Mouse (Mus musculus): ENCODE data around the gene Lpar1. TPM values are rescaled to one million over a fixed set of nuclear protein-coding genes. Genes with fewer than 3 reads are reported as not detected.
"Not testable (repeated sequence)": the region's sequence is repeated elsewhere in the genome, so short reads cannot be mapped to it uniquely, and the experiment has no call there.

The Lpar1 gene
- polyA plus RNA-seq, 1 experiment = 0.09 TPM

DNA sequence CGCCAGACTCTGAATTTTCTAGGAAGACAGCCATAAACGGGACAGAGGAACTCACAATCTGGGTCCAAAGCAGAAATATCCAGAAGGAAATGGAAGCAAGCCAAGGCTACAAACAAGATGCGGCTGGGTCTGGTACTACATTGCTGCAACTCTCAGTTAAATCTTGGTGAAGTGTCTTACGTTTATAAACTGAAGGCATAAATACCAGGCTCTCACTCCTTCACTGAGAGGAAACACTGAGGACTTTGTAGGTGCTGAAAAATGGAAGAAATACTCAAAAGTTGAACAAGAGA lies 6.5 kb downstream of the Lpar1 start:
- H3K9me3 ChIP-seq = no peaks in the 10 kb centered on the region

DNA sequence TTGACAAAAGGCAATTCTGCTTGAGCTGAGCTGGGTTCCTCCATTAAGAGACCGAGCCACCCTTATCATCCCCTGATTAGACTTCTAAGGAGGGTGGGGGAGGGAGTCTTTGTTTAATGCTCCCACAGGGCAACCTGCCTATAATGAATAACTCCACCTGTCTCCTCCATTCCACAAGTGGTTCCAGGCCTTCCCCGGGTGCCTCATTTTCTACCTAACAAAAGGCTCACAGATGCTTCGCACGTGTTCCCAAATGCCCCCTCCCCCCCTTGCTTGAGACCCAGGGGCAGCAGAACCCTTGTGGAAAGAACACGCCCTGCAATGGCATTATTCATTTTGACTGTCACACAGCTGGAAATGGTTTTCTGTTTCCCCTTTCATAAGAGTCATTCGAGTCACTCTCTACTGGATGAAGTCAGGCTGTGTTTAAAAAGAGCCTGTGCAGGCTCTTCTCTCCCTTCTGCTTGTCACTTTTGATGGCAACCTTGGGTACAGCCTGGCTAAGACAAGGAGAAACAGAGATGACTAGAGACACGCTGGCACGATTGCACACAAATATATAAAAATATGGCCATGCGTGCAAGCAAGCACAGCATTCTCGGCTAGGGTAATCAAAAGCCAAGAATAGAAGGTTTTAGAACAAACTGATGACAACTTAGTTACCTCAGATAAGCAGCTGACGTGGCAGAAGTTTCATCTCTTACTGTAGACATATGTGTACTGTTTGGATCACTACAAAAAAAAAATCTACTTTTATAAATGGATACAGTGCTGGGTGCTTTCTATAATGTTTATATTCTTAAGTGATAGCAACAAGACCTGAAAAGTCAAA lies 7.0 kb downstream of the Lpar1 start:
- Histone ChIP-seq H3K36me3 (replicated peaks; ENCODE audit: low read length) (no peaks in the 10 kb centered on the region), H3K4me3 (replicated peaks) (no peak overlapping the region)
- TF ChIP-seq FLI1 (IDR thresholded peaks at IDR 0.05; ENCODE audit: low read length) (no peak), GATA1 (IDR thresholded peaks at IDR 0.05; ENCODE audit: borderline replicate concordance, low read length) (no peak)

More for the DNA sequence above, 6.5 kb downstream of the Lpar1 start:
- no peaks in the 10 kb centered on the region for H3K36me3 ChIP-seq (replicated peaks; ENCODE audit: low read length)
- no peak overlapping the region for H3K4me3 ChIP-seq (replicated peaks)
- TF ChIP-seq GATA1 (IDR thresholded peaks at IDR 0.05; ENCODE audit: borderline replicate concordance, low read length) (no peak), FLI1 (IDR thresholded peaks at IDR 0.05; ENCODE audit: low read length) (no peak)
- H3K4me1 ChIP-seq = peaks cover 1% of the 10 kb centered on the region; the same call in 1 of the 2 replicates
- peaks cover 11% of the 10 kb centered on the region for H3K27me3 ChIP-seq (replicated peaks)

DNA sequence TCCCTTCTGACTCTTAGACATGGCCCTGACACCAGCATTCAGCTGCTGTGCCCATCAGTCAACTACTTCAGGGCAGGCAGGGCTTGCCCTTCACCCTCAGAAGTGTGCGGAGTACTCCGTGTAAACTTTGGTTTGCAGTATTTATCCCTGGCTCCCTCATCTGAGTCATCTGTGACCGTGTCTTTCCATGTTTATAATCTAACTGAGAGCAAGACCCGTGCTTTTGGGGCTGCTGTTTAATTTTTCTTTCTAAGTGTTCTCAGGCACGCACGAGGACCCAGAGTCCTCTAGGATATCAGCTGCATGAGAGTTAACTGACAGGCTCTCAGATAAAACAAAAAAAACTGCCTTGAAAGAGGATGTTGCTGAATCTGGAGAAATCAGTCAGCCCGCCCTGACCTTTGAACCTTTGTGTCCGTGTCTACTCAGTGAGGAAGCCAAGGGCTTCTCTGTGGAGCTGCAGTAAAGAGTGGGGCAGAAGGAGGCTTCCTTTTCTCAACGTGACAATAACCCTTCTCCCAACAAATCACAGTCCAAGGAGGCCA lies 7.7 kb downstream of the Lpar1 start:
- no peaks in the 10 kb centered on the region for H3K9me3 ChIP-seq
- H3K36me3 ChIP-seq (replicated peaks; ENCODE audit: low read length) = no peaks in the 10 kb centered on the region
- H3K27me3 ChIP-seq (replicated peaks) = peaks cover 5% of the 10 kb centered on the region
- TF ChIP-seq FLI1 (IDR thresholded peaks at IDR 0.05; ENCODE audit: low read length) = no peak
- no peak for TF ChIP-seq GATA1 (IDR thresholded peaks at IDR 0.05; ENCODE audit: borderline replicate concordance, low read length)
- H3K4me1 ChIP-seq = no peaks in the 10 kb centered on the region
- H3K4me3 ChIP-seq (replicated peaks) = no peak overlapping the region

More for the DNA sequence above, 7.0 kb downstream of the Lpar1 start:
- Histone ChIP-seq H3K9me3 (no peaks in the 10 kb centered on the region), H3K4me1 (no peaks in the 10 kb centered on the region), H3K27me3 (replicated peaks) (peaks cover 6% of the 10 kb centered on the region)

DNA sequence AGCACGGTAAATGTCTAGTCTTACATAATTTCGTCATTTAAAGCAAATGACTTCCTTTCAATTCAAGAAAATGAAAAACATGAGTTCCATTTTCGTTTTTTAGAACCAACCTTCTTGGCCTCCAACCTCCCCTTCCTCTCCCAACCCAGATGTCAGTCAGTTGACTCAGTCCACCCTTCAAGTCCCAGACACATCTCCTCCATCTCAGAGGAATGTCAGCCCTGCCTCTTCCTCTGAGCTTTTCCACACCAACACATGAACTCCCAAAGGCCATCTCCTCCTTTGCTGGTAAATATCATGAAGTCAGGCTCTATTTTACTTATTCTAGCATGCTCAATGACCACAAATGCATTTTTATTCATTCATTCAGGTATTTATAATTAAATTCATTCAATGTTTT lies 10.5 kb downstream of the Lpar1 start:
- no peak for TF ChIP-seq GATA1 (IDR thresholded peaks at IDR 0.05; ENCODE audit: borderline replicate concordance, low read length)
- TF ChIP-seq FLI1 (IDR thresholded peaks at IDR 0.05; ENCODE audit: low read length) = no peak
- 0 out of 2 replicates have a peak, but pooled peaks cover 3% of the 10 kb centered on the region for H3K4me1 ChIP-seq
- H3K4me3 ChIP-seq (replicated peaks) = no peak overlapping the region
- H3K9me3 ChIP-seq = peaks cover 7% of the 10 kb centered on the region; the same call in 1 of the 2 replicates
- peaks cover 2% of the 10 kb centered on the region for H3K27me3 ChIP-seq (replicated peaks)
- no peaks in the 10 kb centered on the region for H3K36me3 ChIP-seq (replicated peaks; ENCODE audit: low read length)

DNA sequence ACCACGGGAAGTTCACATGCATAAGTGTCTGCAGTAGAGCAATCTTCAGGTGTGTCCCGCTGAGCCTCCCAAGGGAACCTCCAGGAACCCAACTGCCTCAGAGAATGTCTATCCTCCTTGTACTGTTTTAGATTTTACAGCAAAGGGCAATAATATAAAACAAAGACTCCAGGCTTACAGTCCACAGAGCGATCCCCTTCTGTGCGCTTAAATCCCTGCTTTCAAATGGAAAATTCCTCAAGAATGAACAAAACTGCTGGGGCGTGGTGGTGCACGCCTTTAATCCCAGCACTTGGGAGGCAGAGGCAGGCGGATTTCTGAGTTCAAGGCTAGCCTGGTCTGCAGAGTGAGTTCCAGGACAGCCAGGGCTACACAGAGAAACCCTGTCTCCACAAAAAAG lies 11.0 kb downstream of the Lpar1 start:
- not testable (repeated sequence) for H3K27me3 ChIP-seq (replicated peaks); H3K36me3 ChIP-seq (replicated peaks; ENCODE audit: low read length); H3K4me1 ChIP-seq; H3K4me3 ChIP-seq (replicated peaks); H3K9me3 ChIP-seq

DNA sequence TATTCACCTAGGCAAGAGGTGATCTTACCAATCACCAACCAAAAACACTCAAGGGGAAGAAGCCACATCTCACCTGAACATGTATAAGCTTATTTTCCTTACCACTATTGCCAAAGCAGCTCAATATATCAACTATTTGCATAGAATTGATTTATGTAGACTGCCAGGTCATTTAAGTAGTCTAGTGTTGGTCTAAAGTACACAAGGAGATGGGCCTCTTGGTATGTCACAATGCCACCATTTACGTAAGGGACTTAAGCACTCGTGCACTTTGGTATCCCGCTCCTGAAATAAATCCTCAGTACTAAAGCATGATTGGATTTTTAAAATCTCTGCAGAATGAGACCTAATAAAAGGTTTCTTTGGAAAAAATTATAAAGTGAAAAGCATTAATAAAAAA lies 12.9 kb downstream of the Lpar1 start:
- Histone ChIP-seq H3K36me3 (replicated peaks; ENCODE audit: low read length) (no peaks in the 10 kb centered on the region), H3K27me3 (replicated peaks) (peaks cover 3% of the 10 kb centered on the region), H3K4me3 (replicated peaks) (no peak overlapping the region), H3K9me3 (peaks cover 13% of the 10 kb centered on the region), H3K4me1 (0 out of 2 replicates have a peak, but pooled peaks cover 3% of the 10 kb centered on the region)
- TF ChIP-seq FLI1 (IDR thresholded peaks at IDR 0.05; ENCODE audit: low read length) (no peak), GATA1 (IDR thresholded peaks at IDR 0.05; ENCODE audit: borderline replicate concordance, low read length) (no peak)

DNA sequence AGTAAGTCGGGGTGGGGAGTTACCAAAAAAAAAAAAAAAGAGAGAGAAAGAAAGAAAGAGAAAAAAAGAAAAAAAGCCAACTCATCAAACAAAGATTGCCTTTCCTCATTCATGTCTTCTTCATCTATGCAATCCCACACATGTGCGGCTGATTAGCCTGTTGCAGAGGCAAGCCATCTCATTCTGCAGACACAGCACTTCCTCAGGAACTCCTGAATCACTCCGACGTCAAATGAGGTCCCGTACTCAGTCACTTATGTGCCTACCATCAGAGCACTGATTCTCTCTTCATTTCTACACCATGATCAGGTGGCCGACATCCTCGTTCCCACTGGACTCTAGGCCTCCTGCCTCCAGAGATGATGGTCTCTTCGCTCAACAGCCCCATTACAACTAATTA lies 13.3 kb downstream of the Lpar1 start:
- peaks cover 13% of the 10 kb centered on the region for H3K9me3 ChIP-seq
- H3K36me3 ChIP-seq (replicated peaks; ENCODE audit: low read length) = no peaks in the 10 kb centered on the region
- no peak for TF ChIP-seq GATA1 (IDR thresholded peaks at IDR 0.05; ENCODE audit: borderline replicate concordance, low read length)
- no peak for TF ChIP-seq FLI1 (IDR thresholded peaks at IDR 0.05; ENCODE audit: low read length)
- H3K27me3 ChIP-seq (replicated peaks) = peaks cover 3% of the 10 kb centered on the region
- H3K4me3 ChIP-seq (replicated peaks) = no peak overlapping the region
- H3K4me1 ChIP-seq = 0 out of 2 replicates have a peak, but pooled peaks cover 3% of the 10 kb centered on the region

DNA sequence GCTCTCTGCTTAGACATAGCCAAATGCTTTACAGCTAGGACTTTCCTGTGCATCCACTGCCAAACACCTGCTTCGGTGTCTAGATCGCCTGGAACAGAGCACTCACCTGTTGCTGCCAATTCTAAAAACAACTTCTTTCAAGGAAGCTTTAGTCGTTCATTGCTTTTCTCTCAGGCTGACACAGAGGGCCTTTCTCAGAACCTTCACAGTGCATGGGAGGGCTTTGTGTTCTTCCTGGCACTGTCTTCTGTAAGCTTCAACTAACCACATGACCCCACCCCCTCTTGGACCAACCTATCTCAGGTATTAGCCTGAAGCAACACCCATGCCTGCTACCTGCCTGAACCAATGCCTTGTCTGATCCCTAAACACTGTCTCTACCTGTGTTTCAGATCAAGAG lies 15.0 kb downstream of the Lpar1 start:
- H3K36me3 ChIP-seq (replicated peaks; ENCODE audit: low read length) = no peaks in the 10 kb centered on the region
- no peak overlapping the region for H3K4me3 ChIP-seq (replicated peaks)
- 0 out of 2 replicates have a peak, but pooled peaks cover 3% of the 10 kb centered on the region for H3K4me1 ChIP-seq
- TF ChIP-seq FLI1 (IDR thresholded peaks at IDR 0.05; ENCODE audit: low read length) = no peak
- TF ChIP-seq GATA1 (IDR thresholded peaks at IDR 0.05; ENCODE audit: borderline replicate concordance, low read length) = no peak
- H3K9me3 ChIP-seq = peaks cover 13% of the 10 kb centered on the region
- peaks cover 5% of the 10 kb centered on the region for H3K27me3 ChIP-seq (replicated peaks)

DNA sequence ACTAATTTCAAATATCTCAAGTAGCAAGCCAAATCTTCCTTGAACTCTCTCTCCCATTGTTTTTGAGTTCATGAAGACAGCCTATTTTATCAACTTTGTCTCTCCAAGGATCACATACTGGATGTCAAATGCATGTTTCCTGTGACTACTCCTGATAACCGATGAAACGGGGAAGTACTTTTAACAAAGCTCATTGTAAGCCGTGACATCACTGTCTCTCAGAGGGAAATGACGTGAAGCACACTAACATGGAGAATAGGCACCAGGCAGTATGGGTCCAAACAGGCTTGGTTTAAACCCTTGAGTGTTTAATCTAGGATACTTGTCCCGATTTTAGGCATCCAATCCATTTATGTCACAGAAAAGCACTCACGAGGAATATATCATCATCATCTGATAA lies 17.9 kb downstream of the Lpar1 start:
- Histone ChIP-seq H3K9me3 (peaks cover 13% of the 10 kb centered on the region), H3K4me3 (replicated peaks) (no peak overlapping the region), H3K27me3 (replicated peaks) (peaks cover 5% of the 10 kb centered on the region), H3K4me1 (0 out of 2 replicates have a peak, but pooled peaks cover 3% of the 10 kb centered on the region), H3K36me3 (replicated peaks; ENCODE audit: low read length) (no peaks in the 10 kb centered on the region)
- no peak for TF ChIP-seq FLI1 (IDR thresholded peaks at IDR 0.05; ENCODE audit: low read length)
- TF ChIP-seq GATA1 (IDR thresholded peaks at IDR 0.05; ENCODE audit: borderline replicate concordance, low read length) = no peak

DNA sequence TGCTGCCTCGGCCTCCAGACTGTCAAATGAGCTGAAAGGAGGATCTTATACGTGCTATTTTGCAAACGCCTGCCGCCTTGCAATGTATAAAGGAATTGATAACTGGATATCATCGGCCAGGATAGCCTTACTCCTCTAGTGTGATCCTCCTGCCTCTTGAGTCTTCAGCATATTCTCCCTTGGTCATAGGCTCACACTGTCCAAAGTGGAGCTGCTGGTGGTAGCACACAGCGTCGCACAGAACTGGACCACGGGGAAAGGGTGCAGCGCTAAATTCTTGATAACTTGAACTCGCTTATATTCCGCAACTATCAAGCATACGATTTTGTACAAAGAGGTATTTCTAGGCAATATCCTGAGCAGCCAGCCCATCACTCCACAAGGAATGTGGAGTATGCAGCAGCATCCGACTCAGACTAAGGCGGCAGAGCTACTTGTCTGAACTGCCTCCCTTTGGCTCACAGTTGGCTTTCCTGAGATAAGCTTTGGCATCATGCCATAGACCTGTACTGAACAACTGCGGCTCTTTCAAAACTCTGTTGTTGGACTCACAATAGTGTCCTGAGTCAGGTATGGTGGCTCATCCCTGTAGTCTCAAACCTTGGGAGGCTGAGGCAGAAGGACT lies 18.9 kb downstream of the Lpar1 start:
- TF ChIP-seq GATA1 (IDR thresholded peaks at IDR 0.05; ENCODE audit: borderline replicate concordance, low read length) = no peak
- Histone ChIP-seq H3K4me1 (no peaks in the 10 kb centered on the region), H3K27me3 (replicated peaks) (peaks cover 5% of the 10 kb centered on the region), H3K9me3 (peaks cover 13% of the 10 kb centered on the region), H3K36me3 (replicated peaks; ENCODE audit: low read length) (no peaks in the 10 kb centered on the region), H3K4me3 (replicated peaks) (no peak overlapping the region)

Measured in megakaryocyte, embryonic 14.5 days (primary cell).